Mouse (Mus musculus): ENCODE results near the gene Pabpc1l.

Gene Pabpc1l

GRCm38 (mm10) chr2:164087416-164088017 is 62.3 kb downstream of the Pabpc1l start:
- no peak for DNase-seq (ENCODE audit: low spot score)

- DNase-seq (ENCODE audit: low spot score), result no peak
These were observed 64.3 kb downstream of the Pabpc1l start for GRCm38 (mm10) chr2:164089508-164089907.

- DNase-seq (ENCODE audit: low spot score), result no peak
These were observed 68.9 kb downstream of the Pabpc1l start for GRCm38 (mm10) chr2:164094152-164094551.

GRCm38 (mm10) chr2:164098603-164099250 is 73.5 kb downstream of the Pabpc1l start:
- no peak for DNase-seq (ENCODE audit: low spot score)
